Mouse (Mus musculus): ENCODE measurements around the gene Rrnad1. TPM values are rescaled to one million over a fixed set of nuclear protein-coding genes. Genes with fewer than 3 reads are reported as not detected.

Gene Rrnad1
- polyA plus RNA-seq, 1 experiment from 2014 or later, result 20.2 TPM

- peak overlapping the region; percentile 63 for H3K4me2 ChIP-seq (ENCODE audit: low read depth, low read length)
- peak overlapping the region; percentile 64 for H3K27ac ChIP-seq (ENCODE audit: low read length)
- H3K36me3 ChIP-seq (ENCODE audit: control insufficient read depth, insufficient read depth, low read length), result no peaks in the 10 kb centered on the region
- peak overlapping the region; percentile 46 for H3K4me3 ChIP-seq (ENCODE audit: low read length)
- H3K9me3 ChIP-seq (ENCODE audit: control insufficient read depth, low read length), result no peaks in the 10 kb centered on the region
- H3K27me3 ChIP-seq (ENCODE audit: control insufficient read depth, insufficient read depth, low read depth, low read length), result peaks cover 5% of the 10 kb centered on the region; the same call in 1 of the 2 replicates
- H3K4me1 ChIP-seq (replicated peaks; ENCODE audit: control insufficient read depth, insufficient read depth, low read length), result peaks cover 39% of the 10 kb centered on the region
- peak overlapping the region; percentile 64 for H3K9ac ChIP-seq (ENCODE audit: low read length)
- WGBS, result 11% methylated on average over 12 of the region's 12 CpGs
- ATAC-seq (ENCODE audit: low read depth), result no peak
Measured at GRCm38 (mm10) chr3:87951946-87952345, 21.4 kb upstream of the Rrnad1 start.

- no peaks in the 10 kb centered on the region for H3K36me3 ChIP-seq (ENCODE audit: control insufficient read depth, insufficient read depth, low read length)
- 16% methylated on average over 13 of the region's 13 CpGs for WGBS
- no peak overlapping the region for H3K4me2 ChIP-seq (ENCODE audit: low read depth, low read length)
- H3K4me3 ChIP-seq (ENCODE audit: low read length), result no peak overlapping the region
- H3K27me3 ChIP-seq (ENCODE audit: control insufficient read depth, insufficient read depth, low read depth, low read length), result peaks cover 9% of the 10 kb centered on the region
- H3K9me3 ChIP-seq (ENCODE audit: control insufficient read depth, low read length), result no peaks in the 10 kb centered on the region
- no peak overlapping the region for H3K9ac ChIP-seq (ENCODE audit: low read length)
- ATAC-seq (ENCODE audit: low read depth), result no peak
- H3K27ac ChIP-seq (ENCODE audit: low read length), result no peak overlapping the region
- peaks cover 41% of the 10 kb centered on the region for H3K4me1 ChIP-seq (replicated peaks; ENCODE audit: control insufficient read depth, insufficient read depth, low read length)
Measured at GRCm38 (mm10) chr3:87949955-87950515, 19.5 kb upstream of the Rrnad1 start.

- H3K9me3 ChIP-seq (ENCODE audit: control insufficient read depth, low read length), result no peaks in the 10 kb centered on the region
- no peak overlapping the region for H3K4me3 ChIP-seq (ENCODE audit: low read length)
- ATAC-seq (ENCODE audit: low read depth), result no peak
- peak overlapping the region; percentile 63; the same call in 1 of the 2 replicates for H3K4me2 ChIP-seq (ENCODE audit: low read depth, low read length)
- no peak overlapping the region for H3K27ac ChIP-seq (ENCODE audit: low read length)
- H3K36me3 ChIP-seq (ENCODE audit: control insufficient read depth, insufficient read depth, low read length), result no peaks in the 10 kb centered on the region
- no peak overlapping the region for H3K9ac ChIP-seq (ENCODE audit: low read length)
- H3K4me1 ChIP-seq (replicated peaks; ENCODE audit: control insufficient read depth, insufficient read depth, low read length), result peaks cover 41% of the 10 kb centered on the region
- 21% methylated on average over 16 of the region's 16 CpGs for WGBS
- H3K27me3 ChIP-seq (ENCODE audit: control insufficient read depth, insufficient read depth, low read depth, low read length), result peaks cover 9% of the 10 kb centered on the region
Measured at GRCm38 (mm10) chr3:87949266-87949954, 18.9 kb upstream of the Rrnad1 start.

GRCm38 (mm10) chr3:87948378-87949265, 18.1 kb upstream of the Rrnad1 start, which contains the start of gene Crabp2:
Crabp2 (plus strand) TSS chr3:87948666.
- Histone ChIP-seq H3K4me2 (ENCODE audit: low read depth, low read length) (peak within 1 kb of the TSS; percentile 63), H3K27ac (ENCODE audit: low read length) (no peak within 1 kb of the TSS), H3K4me1 (replicated peaks; ENCODE audit: control insufficient read depth, insufficient read depth, low read length) (peaks cover 41% of the 10 kb centered on the region), H3K4me3 (ENCODE audit: low read length) (peak within 1 kb of the TSS; percentile 24), H3K9me3 (ENCODE audit: control insufficient read depth, low read length) (no peaks in the 10 kb centered on the region), H3K9ac (ENCODE audit: low read length) (peak within 1 kb of the TSS; percentile 38), H3K36me3 (ENCODE audit: control insufficient read depth, insufficient read depth, low read length) (no peaks in the 10 kb centered on the region), H3K27me3 (ENCODE audit: control insufficient read depth, insufficient read depth, low read depth, low read length) (peaks cover 9% of the 10 kb centered on the region)
- WGBS, result 5% methylated on average over 35 of the region's 35 CpGs
- ATAC-seq (ENCODE audit: low read depth), result no peak

GRCm38 (mm10) chr3:87947811-87948199, 17.3 kb upstream of the Rrnad1 start:
- H3K4me1 ChIP-seq (replicated peaks; ENCODE audit: control insufficient read depth, insufficient read depth, low read length), result peaks cover 40% of the 10 kb centered on the region
- no peak for ATAC-seq (ENCODE audit: low read depth)
- no peaks in the 10 kb centered on the region for H3K36me3 ChIP-seq (ENCODE audit: control insufficient read depth, insufficient read depth, low read length)
- peak overlapping the region; percentile 63 for H3K4me2 ChIP-seq (ENCODE audit: low read depth, low read length)
- H3K4me3 ChIP-seq (ENCODE audit: low read length), result peak overlapping the region; percentile 24
- WGBS, result 2% methylated on average over 17 of the region's 17 CpGs
- H3K27me3 ChIP-seq (ENCODE audit: control insufficient read depth, insufficient read depth, low read depth, low read length), result peaks cover 9% of the 10 kb centered on the region
- peak overlapping the region; percentile 38 for H3K9ac ChIP-seq (ENCODE audit: low read length)
- no peak overlapping the region for H3K27ac ChIP-seq (ENCODE audit: low read length)
- H3K9me3 ChIP-seq (ENCODE audit: control insufficient read depth, low read length), result no peaks in the 10 kb centered on the region

GRCm38 (mm10) chr3:87947056-87947810, 16.7 kb upstream of the Rrnad1 start:
- H3K4me2 ChIP-seq (ENCODE audit: low read depth, low read length), result peak overlapping the region; percentile 63
- H3K9me3 ChIP-seq (ENCODE audit: control insufficient read depth, low read length), result no peaks in the 10 kb centered on the region
- peak overlapping the region; percentile 38 for H3K9ac ChIP-seq (ENCODE audit: low read length)
- H3K4me3 ChIP-seq (ENCODE audit: low read length), result peak overlapping the region; percentile 24
- WGBS, result 7% methylated on average over 26 of the region's 26 CpGs
- H3K4me1 ChIP-seq (replicated peaks; ENCODE audit: control insufficient read depth, insufficient read depth, low read length), result peaks cover 38% of the 10 kb centered on the region
- no peak for ATAC-seq (ENCODE audit: low read depth)
- H3K36me3 ChIP-seq (ENCODE audit: control insufficient read depth, insufficient read depth, low read length), result peaks cover 5% of the 10 kb centered on the region
- no peak overlapping the region for H3K27ac ChIP-seq (ENCODE audit: low read length)
- peaks cover 9% of the 10 kb centered on the region for H3K27me3 ChIP-seq (ENCODE audit: control insufficient read depth, insufficient read depth, low read depth, low read length)

- Histone ChIP-seq H3K4me2 (ENCODE audit: low read depth, low read length) (no peak overlapping the region), H3K27me3 (ENCODE audit: control insufficient read depth, insufficient read depth, low read depth, low read length) (peaks cover 9% of the 10 kb centered on the region), H3K9ac (ENCODE audit: low read length) (no peak overlapping the region)
Measured at GRCm38 (mm10) chr3:87946541-87946860, 16.0 kb upstream of the Rrnad1 start.

GRCm38 (mm10) chr3:87945781-87946540, 15.4 kb upstream of the Rrnad1 start:
- H3K27me3 ChIP-seq (ENCODE audit: control insufficient read depth, insufficient read depth, low read depth, low read length), result peaks cover 9% of the 10 kb centered on the region

More at GRCm38 (mm10) chr3:87946541-87946860, 16.0 kb upstream of the Rrnad1 start:
- Histone ChIP-seq H3K4me3 (ENCODE audit: low read length) (no peak overlapping the region), H3K4me1 (replicated peaks; ENCODE audit: control insufficient read depth, insufficient read depth, low read length) (peaks cover 32% of the 10 kb centered on the region), H3K9me3 (ENCODE audit: control insufficient read depth, low read length) (no peaks in the 10 kb centered on the region), H3K27ac (ENCODE audit: low read length) (no peak overlapping the region), H3K36me3 (ENCODE audit: control insufficient read depth, insufficient read depth, low read length) (peaks cover 11% of the 10 kb centered on the region)
- no peak for ATAC-seq (ENCODE audit: low read depth)
- WGBS, result 18% methylated on average over 1 of the region's 1 CpGs

More at GRCm38 (mm10) chr3:87945781-87946540, 15.4 kb upstream of the Rrnad1 start:
- Histone ChIP-seq H3K27ac (ENCODE audit: low read length) (no peak overlapping the region), H3K9me3 (ENCODE audit: control insufficient read depth, low read length) (no peaks in the 10 kb centered on the region), H3K4me2 (ENCODE audit: low read depth, low read length) (no peak overlapping the region), H3K4me3 (ENCODE audit: low read length) (no peak overlapping the region), H3K36me3 (ENCODE audit: control insufficient read depth, insufficient read depth, low read length) (peaks cover 17% of the 10 kb centered on the region), H3K9ac (ENCODE audit: low read length) (no peak overlapping the region), H3K4me1 (replicated peaks; ENCODE audit: control insufficient read depth, insufficient read depth, low read length) (peaks cover 32% of the 10 kb centered on the region)
- 43% methylated on average over 12 of the region's 12 CpGs for WGBS
- ATAC-seq (ENCODE audit: low read depth), result no peak
